In the genomic region with DNA sequence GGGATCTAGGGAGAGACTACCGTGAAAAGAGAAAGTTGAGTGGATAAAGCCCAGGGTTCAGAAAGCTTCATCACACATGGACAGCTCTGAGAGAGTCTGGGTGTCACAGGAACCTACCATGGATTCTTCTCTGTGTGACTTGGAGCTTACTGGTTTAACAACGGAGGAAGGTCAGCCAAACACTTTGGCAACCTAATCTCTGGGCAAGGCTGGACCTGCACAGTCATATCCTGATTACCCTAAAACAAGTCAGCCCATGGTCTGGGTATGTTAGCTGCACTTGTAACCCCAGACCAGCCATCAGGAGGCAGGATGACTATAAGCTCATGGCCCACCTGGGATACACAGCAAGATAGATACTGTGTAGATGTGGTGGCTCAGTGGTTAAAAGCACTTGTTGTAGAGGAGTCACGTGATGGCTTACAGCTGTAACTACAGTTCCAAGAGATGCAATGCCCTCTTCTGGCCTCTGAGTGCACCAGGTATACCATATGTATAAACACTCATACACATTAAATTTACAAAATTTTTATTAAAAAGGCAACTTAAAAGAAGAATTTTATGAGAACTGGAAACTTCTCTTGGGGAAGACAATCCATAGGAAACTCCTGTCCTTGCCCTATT, we compare ENCODE assay signal across 1 mouse cellular context.
TF ChIP-seq lines count a peak whose summit lies in the region.

No protein-coding gene starts in this region.

TF ChIP-seq in MEL, 35 proteins besides CTCF, POLR2A, EP300 and RAD21 (continued from another document):
- TF ChIP-seq USF1 (IDR thresholded peaks at IDR 0.05; ENCODE audit: low read depth, low read length) (peak; percentile 89), SMC3 (IDR thresholded peaks at IDR 0.05; ENCODE audit: low read depth, low read length) (peak; percentile 51), NRF1 (IDR thresholded peaks at IDR 0.05; ENCODE audit: insufficient read depth, low read depth, low read length, poor library complexity, severe bottlenecking) (no peak), UBTF (IDR thresholded peaks at IDR 0.05; ENCODE audit: borderline replicate concordance, insufficient read depth, low read depth, low read length) (no peak), ETS1 (IDR thresholded peaks at IDR 0.05; ENCODE audit: low read depth, low read length) (no peak), ZKSCAN1 (IDR thresholded peaks at IDR 0.05; ENCODE audit: low read depth, low read length) (no peak), ZC3H11A (IDR thresholded peaks at IDR 0.05; ENCODE audit: low read depth, low read length) (peak; percentile 32; the same call in 1 of the 2 replicates), E2F4 (IDR thresholded peaks at IDR 0.05; ENCODE audit: borderline replicate concordance, low read depth, low read length) (no peak)
